Mouse (Mus musculus) MEL (cell line): ENCODE results near the gene Zdhhc13.
A peak's percentile ranks its signal among the peaks of the same experiment; 100 is the strongest.

Experiments
- CTCF ChIP-seq, 3 experiments: IDR thresholded peaks in 2 of 3; conservative IDR thresholded peaks in 1 of 3; 2 replicates each; pipeline ENCODE4 v1.5.1; 2011 to 2012; ENCODE audit warnings: low read length in 3 of 3, low read depth in 2 of 3, mild to moderate bottlenecking in 2 of 3, improper control_type of control experiment in 1 of 3, inconsistent platforms in 1 of 3, mixed read lengths in 1 of 3, moderate library complexity in 1 of 3; ENCODE audit not compliant: control insufficient read depth in 1 of 3, insufficient read depth in 1 of 3, poor library complexity in 1 of 3, severe bottlenecking in 1 of 3
- E2F4 ChIP-seq: IDR thresholded peaks from 2 replicates; pipeline ENCODE4 v1.6.1; 2011; ENCODE audit warnings: low read depth, low read length, improper control_type of control experiment, borderline replicate concordance
- HCFC1 ChIP-seq: IDR thresholded peaks from 2 replicates; pipeline ENCODE4 v1.6.1; 2012; ENCODE audit warnings: low read depth, mild to moderate bottlenecking, inconsistent platforms, low read length, improper control_type of control experiment, moderate library complexity
- KAT2A ChIP-seq: conservative IDR thresholded peaks from 2 replicates; pipeline ENCODE4 v1.6.1; 2012; ENCODE audit warnings: low read depth, low read length, improper control_type of control experiment, inconsistent platforms
- MXI1 ChIP-seq: IDR thresholded peaks from 2 replicates; pipeline ENCODE4 v1.6.1; 2011; ENCODE audit warnings: mild to moderate bottlenecking, low read depth, low read length, improper control_type of control experiment
- POLR2A ChIP-seq, 2 experiments: IDR thresholded peaks; 2 replicates each; pipeline ENCODE4 v1.6.1; 2011 to 2012; ENCODE audit warnings: low read length in 2 of 2, mild to moderate bottlenecking in 2 of 2, control low read depth in 1 of 2, improper control_type of control experiment in 1 of 2, low read depth in 1 of 2, moderate library complexity in 1 of 2; ENCODE audit not compliant: control insufficient read depth in 1 of 2, insufficient read depth in 1 of 2, poor library complexity in 1 of 2
- TBP ChIP-seq: IDR thresholded peaks from 2 replicates; pipeline ENCODE4 v1.8.0; 2011; ENCODE audit warnings: low read depth, low read length, improper control_type of control experiment
- USF1 ChIP-seq: IDR thresholded peaks from 2 replicates; pipeline ENCODE4 v1.6.1; 2014; ENCODE audit warnings: low read depth, mild to moderate bottlenecking, inconsistent platforms, low read length, improper control_type of control experiment, moderate library complexity
- ZC3H11A ChIP-seq: IDR thresholded peaks from 2 replicates; pipeline ENCODE4 v1.6.1; 2012; ENCODE audit warnings: low read depth, mild to moderate bottlenecking, inconsistent platforms, low read length, improper control_type of control experiment
- ZMIZ1 ChIP-seq: IDR thresholded peaks from 2 replicates; pipeline ENCODE4 v1.6.1; 2012; ENCODE audit warnings: low read depth, mild to moderate bottlenecking, inconsistent platforms, low read length, improper control_type of control experiment, moderate library complexity
- ZNF384 ChIP-seq: IDR thresholded peaks from 2 replicates; pipeline ENCODE4 v1.6.1; 2012; ENCODE audit warnings: low read depth, mild to moderate bottlenecking, inconsistent platforms, low read length, improper control_type of control experiment

DNA sequence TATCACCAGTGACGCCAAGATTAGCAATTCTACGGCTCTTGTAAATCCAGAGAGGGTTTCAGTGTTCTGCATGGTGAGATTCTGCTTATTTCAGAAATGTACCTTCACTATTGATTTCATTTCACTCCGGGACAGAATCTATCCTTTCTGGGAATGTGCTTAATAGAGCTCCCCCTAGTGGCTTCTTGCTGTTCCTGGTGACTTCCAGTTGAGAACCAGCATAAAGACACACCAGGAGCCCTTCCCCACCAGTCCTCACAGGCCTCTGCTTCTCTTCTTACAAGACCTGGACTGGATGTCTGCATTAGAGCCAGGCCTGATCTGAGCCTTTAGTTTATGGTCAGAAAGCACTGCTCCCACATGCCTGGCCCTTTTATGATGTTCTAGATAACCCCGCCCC lies 87.7 kb downstream of the Zdhhc13 start:
- TF ChIP-seq POLR2A (IDR thresholded peaks at IDR 0.05; ENCODE audit: control insufficient read depth in 1 of 2, insufficient read depth in 1 of 2, low read depth in 1 of 2, low read length in 2 of 2, poor library complexity in 1 of 2) (no peak), MXI1 (no peak), CTCF (IDR thresholded peaks at IDR 0.05 in 2 of 3, conservative IDR thresholded peaks at IDR 0.05 in 1 of 3; ENCODE audit: control insufficient read depth in 1 of 3, insufficient read depth in 1 of 3, low read depth in 2 of 3, low read length in 3 of 3, poor library complexity in 1 of 3, severe bottlenecking in 1 of 3) (peak; percentile 61 to 88 (median 80)), ZC3H11A (peak; percentile 34), ZNF384 (no peak), TBP (no peak), E2F4 (no peak), ZMIZ1 (no peak), KAT2A (no peak), USF1 (no peak), HCFC1 (no peak)
